Mouse (Mus musculus) liver, adult (tissue): ENCODE measurements around the gene Gm49320.
A peak's percentile ranks its signal among the peaks of the same experiment; 100 is the strongest.

Experiments
- GATA4 ChIP-seq: IDR thresholded peaks from 2 replicates; pipeline ENCODE4 v1.6.1; 2014; ENCODE audit warnings: mild to moderate bottlenecking, low read length; ENCODE audit not compliant: insufficient replicate concordance

The Gm49320 gene

GRCm38 (mm10) chr8:4238434-4239192, at the start of gene Gm49320, which contains the start of gene Map2k7:
Gm49320 (plus strand) TSS chr8:4238865.
Map2k7 (plus strand) TSS chr8:4238740.
- peak; percentile 19; the same call in 1 of the 2 replicates for TF ChIP-seq GATA4

GRCm38 (mm10) chr8:4189031-4189722, 49.5 kb upstream of the Gm49320 start:
- no peak for TF ChIP-seq GATA4

GRCm38 (mm10) chr8:4192305-4192704, 46.4 kb upstream of the Gm49320 start:
- no peak for TF ChIP-seq GATA4

GRCm38 (mm10) chr8:4192807-4193587, 45.7 kb upstream of the Gm49320 start:
- no peak; the same call in 1 of the 2 replicates for TF ChIP-seq GATA4

GRCm38 (mm10) chr8:4193588-4193894, 45.1 kb upstream of the Gm49320 start:
- no peak for TF ChIP-seq GATA4

GRCm38 (mm10) chr8:4201321-4201720, 37.3 kb upstream of the Gm49320 start:
- TF ChIP-seq GATA4 = no peak

- no peak for TF ChIP-seq GATA4
These were observed 33.2 kb upstream of the Gm49320 start for GRCm38 (mm10) chr8:4205246-4206123.

GRCm38 (mm10) chr8:4206182-4207015, 32.3 kb upstream of the Gm49320 start:
- TF ChIP-seq GATA4 = no peak

GRCm38 (mm10) chr8:4207016-4207350, 31.7 kb upstream of the Gm49320 start:
- no peak for TF ChIP-seq GATA4

- no peak for TF ChIP-seq GATA4
These were observed 27.6 kb upstream of the Gm49320 start for GRCm38 (mm10) chr8:4211097-4211496.

- no peak for TF ChIP-seq GATA4
These were observed 25.9 kb upstream of the Gm49320 start for GRCm38 (mm10) chr8:4212809-4213209.

- no peak for TF ChIP-seq GATA4
These were observed 25.3 kb upstream of the Gm49320 start for GRCm38 (mm10) chr8:4213210-4214005.

GRCm38 (mm10) chr8:4214006-4214980, 24.4 kb upstream of the Gm49320 start:
- no peak for TF ChIP-seq GATA4
